Mouse (Mus musculus) embryonic facial prominence, embryonic 11.5 days (tissue): Measurements from ENCODE around the gene Sapcd2. TPM values are rescaled to one million over a fixed set of nuclear protein-coding genes. Genes with fewer than 3 reads are reported as not detected.
A peak's percentile ranks its signal among the peaks of the same experiment; 100 is the strongest.

ENCODE experiments used
- ATAC-seq: fragments of 200-750 bp; cut with Nextera tagmentation; replicated peaks from 2 replicates; pipeline ENCODE4 v1.8.0; 2017; ENCODE audit warnings: low read depth; ENCODE audit not compliant: insufficient number of reproducible peaks, low FRiP score, low TSS enrichment
- DNase-seq: peaks from one replicate; pipeline ENCODE4 v3.0.0-alpha.2; 2015; ENCODE audit warnings: low spot score
- H3K27ac ChIP-seq: fragments of 300-500 bp; sonication (generic); replicated peaks from 2 replicates; pipeline ENCODE4 v1.5.1; 2014; ENCODE audit warnings: mild to moderate bottlenecking, low read depth, low read length, control low read depth
- H3K27me3 ChIP-seq: fragments of 300-500 bp; sonication (generic); 2 replicates; pipeline ENCODE4 v1.6.1; 2014; ENCODE audit warnings: mild to moderate bottlenecking, low read length, moderate library complexity, mixed read lengths; ENCODE audit not compliant: control insufficient read depth, insufficient read depth
- H3K36me3 ChIP-seq: fragments of 300-500 bp; sonication (generic); replicated peaks from 2 replicates; pipeline ENCODE4 v1.6.1; 2014; ENCODE audit warnings: low read depth, mild to moderate bottlenecking, low read length, moderate library complexity, mixed read lengths; ENCODE audit not compliant: control insufficient read depth, insufficient read depth
- H3K4me1 ChIP-seq: fragments of 300-500 bp; sonication (generic); 2 replicates; pipeline ENCODE4 v1.6.1; 2014; ENCODE audit warnings: low read length, mixed read lengths; ENCODE audit not compliant: control insufficient read depth, insufficient read depth
- H3K4me2 ChIP-seq: fragments of 300-500 bp; sonication (generic); 2 replicates; pipeline ENCODE4 v1.6.1; 2014; ENCODE audit warnings: low read depth, mild to moderate bottlenecking, control low read depth, low read length, moderate library complexity
- H3K4me3 ChIP-seq: fragments of 300-500 bp; sonication (generic); 2 replicates; pipeline ENCODE4 v1.5.1; 2014; ENCODE audit warnings: low read depth, low read length, control low read depth
- H3K9ac ChIP-seq: fragments of 300-500 bp; sonication (generic); replicated peaks from 2 replicates; pipeline ENCODE4 v1.6.1; 2014; ENCODE audit warnings: mild to moderate bottlenecking, control low read depth, low read length
- H3K9me3 ChIP-seq: fragments of 300-500 bp; sonication (generic); replicated peaks from 2 replicates; pipeline ENCODE4 v1.6.1; 2016; ENCODE audit warnings: mild to moderate bottlenecking, low read length, inconsistent platforms, mixed read lengths; ENCODE audit not compliant: control insufficient read depth
- WGBS: fragments of 180-500 bp; shearing (Covaris S2); extraction: QIAGEN DNeasy Blood & Tissue Kit; methylation state at CpG from one replicate; pipeline ENCODE4 v1.1.7; 2014; 5-methylcytosine and 5-hydroxymethylcytosine counted together
- polyA plus RNA-seq: library from polyadenylated mRNA; unstranded; fragments of >200 nt; fragmentation: Nextera tagmentation; extraction: Ambion mirVana; gene quantifications from 2 replicates; pipeline ENCODE4 v1.2.1, GENCODE M21; 2014

Gene Sapcd2
- polyA plus RNA-seq, 1 experiment from 2014 or later = 39.1 TPM

- Histone ChIP-seq H3K4me2 (no peak overlapping the region), H3K9ac (no peak overlapping the region), H3K9me3 (no peaks in the 10 kb centered on the region), H3K27me3 (no peaks in the 10 kb centered on the region), H3K4me1 (peaks cover 8% of the 10 kb centered on the region), H3K4me3 (no peak overlapping the region), H3K27ac (no peak overlapping the region), H3K36me3 (no peaks in the 10 kb centered on the region; the same call in none of the 2 replicates)
- no peak for ATAC-seq
- 60% methylated on average over 4 of the region's 4 CpGs for WGBS
- peak; percentile 69 for DNase-seq
These were observed 4.5 kb downstream of the Sapcd2 start for GRCm38 (mm10) chr2:25376589-25376988.

- Histone ChIP-seq H3K9ac (no peak overlapping the region), H3K4me3 (no peak overlapping the region), H3K27ac (no peak overlapping the region), H3K4me2 (no peak overlapping the region), H3K4me1 (no peaks in the 10 kb centered on the region), H3K36me3 (no peaks in the 10 kb centered on the region), H3K9me3 (no peaks in the 10 kb centered on the region), H3K27me3 (no peaks in the 10 kb centered on the region)
- WGBS = 85% methylated on average over 5 of the region's 5 CpGs
- no peak for DNase-seq
- no peak for ATAC-seq
These were observed 12.4 kb downstream of the Sapcd2 start for GRCm38 (mm10) chr2:25384492-25384891.

- H3K27me3 ChIP-seq = peaks cover 17% of the 10 kb centered on the region
- 73% methylated on average over 5 of the region's 5 CpGs for WGBS
- H3K9me3 ChIP-seq = no peaks in the 10 kb centered on the region
- H3K36me3 ChIP-seq = no peaks in the 10 kb centered on the region
- no peak overlapping the region for H3K27ac ChIP-seq
- DNase-seq = no peak
- H3K4me3 ChIP-seq = no peak overlapping the region
- H3K4me2 ChIP-seq = no peak overlapping the region
- peaks cover 5% of the 10 kb centered on the region for H3K4me1 ChIP-seq
- no peak overlapping the region for H3K9ac ChIP-seq
- ATAC-seq = no peak
These were observed 19.1 kb downstream of the Sapcd2 start for GRCm38 (mm10) chr2:25391266-25391665.

GRCm38 (mm10) chr2:25394281-25395221 lies 22.4 kb downstream of the Sapcd2 start:
- Histone ChIP-seq H3K4me1 (peaks cover 5% of the 10 kb centered on the region), H3K9me3 (no peaks in the 10 kb centered on the region), H3K27ac (no peak overlapping the region), H3K4me3 (no peak overlapping the region), H3K27me3 (peaks cover 28% of the 10 kb centered on the region), H3K9ac (no peak overlapping the region), H3K4me2 (no peak overlapping the region), H3K36me3 (no peaks in the 10 kb centered on the region)
- DNase-seq = no peak
- ATAC-seq = no peak
- 38% methylated on average over 3 of the region's 3 CpGs for WGBS

GRCm38 (mm10) chr2:25395721-25396596 lies 23.8 kb downstream of the Sapcd2 start, which contains the start of gene Entpd2:
TSS of gene Entpd2 (plus strand) at chr2:25395874.
- Histone ChIP-seq H3K36me3 (no peaks in the 10 kb centered on the region), H3K4me2 (peak within 1 kb of the TSS; percentile 70), H3K9me3 (no peaks in the 10 kb centered on the region), H3K27me3 (peaks cover 31% of the 10 kb centered on the region), H3K27ac (no peak within 1 kb of the TSS), H3K4me1 (peaks cover 5% of the 10 kb centered on the region), H3K9ac (peak within 1 kb of the TSS; percentile 32), H3K4me3 (peak within 1 kb of the TSS; percentile 32)
- WGBS = 2% methylated on average over 57 of the region's 57 CpGs
- peak; percentile 43 for DNase-seq
- ATAC-seq = no peak

- Histone ChIP-seq H3K36me3 (no peaks in the 10 kb centered on the region), H3K9me3 (no peaks in the 10 kb centered on the region), H3K9ac (no peak overlapping the region), H3K27ac (no peak overlapping the region), H3K4me3 (no peak overlapping the region), H3K4me2 (no peak overlapping the region; the same call in 1 of the 2 replicates), H3K4me1 (peaks cover 5% of the 10 kb centered on the region), H3K27me3 (peaks cover 31% of the 10 kb centered on the region)
- DNase-seq = no peak
- WGBS = 16% methylated on average over 3 of the region's 3 CpGs
- ATAC-seq = no peak
These were observed 24.5 kb downstream of the Sapcd2 start for GRCm38 (mm10) chr2:25396597-25396983.

GRCm38 (mm10) chr2:25397010-25397409 lies 24.9 kb downstream of the Sapcd2 start:
- H3K27ac ChIP-seq = no peak overlapping the region
- 40% methylated on average over 1 of the region's 1 CpGs for WGBS

More at GRCm38 (mm10) chr2:25397010-25397409, 24.9 kb downstream of the Sapcd2 start:
- no peaks in the 10 kb centered on the region for H3K36me3 ChIP-seq
- no peaks in the 10 kb centered on the region for H3K9me3 ChIP-seq
- ATAC-seq = no peak
- no peak for DNase-seq
- H3K27me3 ChIP-seq = peaks cover 32% of the 10 kb centered on the region
- peaks cover 5% of the 10 kb centered on the region for H3K4me1 ChIP-seq
- no peak overlapping the region for H3K4me3 ChIP-seq
- H3K9ac ChIP-seq = no peak overlapping the region
- H3K4me2 ChIP-seq = no peak overlapping the region
